Mouse (Mus musculus) neural tube, embryonic 13.5 days (tissue): ENCODE measurements around the gene Nit1. TPM values are rescaled to one million over a fixed set of nuclear protein-coding genes. Genes with fewer than 3 reads are reported as not detected.
A peak's percentile ranks its signal among the peaks of the same experiment; 100 is the strongest.

Experiments used
- ATAC-seq: fragments of 200-750 bp; cut with Nextera tagmentation; 2 replicates; pipeline ENCODE4 v1.8.0; 2017; ENCODE audit warnings: low read depth, mild to moderate bottlenecking, moderate TSS enrichment, moderate library complexity
- H3K27ac ChIP-seq: fragments of 300-500 bp; sonication (generic); replicated peaks from 2 replicates; pipeline ENCODE4 v1.5.1; 2015; ENCODE audit warnings: moderate library complexity, mild to moderate bottlenecking, inconsistent platforms
- H3K27me3 ChIP-seq: fragments of 300-500 bp; sonication (generic); 2 replicates; pipeline ENCODE4 v1.6.1; 2015; ENCODE audit warnings: mild to moderate bottlenecking, inconsistent platforms
- H3K36me3 ChIP-seq: fragments of 300-500 bp; sonication (generic); 2 replicates; pipeline ENCODE4 v1.6.1; 2015; ENCODE audit warnings: mild to moderate bottlenecking, inconsistent platforms
- H3K4me1 ChIP-seq: fragments of 300-500 bp; sonication (generic); replicated peaks from 2 replicates; pipeline ENCODE4 v1.6.1; 2015; ENCODE audit warnings: inconsistent platforms
- H3K4me2 ChIP-seq: fragments of 300-500 bp; sonication (generic); 2 replicates; pipeline ENCODE4 v1.6.1; 2015; ENCODE audit warnings: inconsistent platforms, mild to moderate bottlenecking, moderate library complexity
- H3K4me3 ChIP-seq: fragments of 300-500 bp; sonication (generic); 2 replicates; pipeline ENCODE4 v1.5.1; 2015; ENCODE audit warnings: mild to moderate bottlenecking, inconsistent platforms
- H3K9ac ChIP-seq: fragments of 300-500 bp; sonication (generic); 2 replicates; pipeline ENCODE4 v1.6.1; 2015; ENCODE audit warnings: moderate library complexity, mild to moderate bottlenecking, inconsistent platforms
- H3K9me3 ChIP-seq: fragments of 300-500 bp; sonication (generic); 2 replicates; pipeline ENCODE4 v1.6.1; 2016; ENCODE audit warnings: inconsistent platforms
- WGBS: fragments of 180-500 bp; shearing (Covaris S2); methylation state at CpG from one replicate; pipeline ENCODE4 v1.1.7; 2015; 5-methylcytosine and 5-hydroxymethylcytosine counted together
- polyA plus RNA-seq: library from polyadenylated mRNA; unstranded; fragments of >200 nt; fragmentation: Nextera tagmentation; extraction: Ambion mirVana; gene quantifications from 2 replicates; pipeline ENCODE4 v1.2.1, GENCODE M21; 2015

Gene Nit1
- polyA plus RNA-seq, 1 experiment from 2014 or later, result 52.1 TPM

GRCm38 (mm10) chr1:171372880-171373279, 27.4 kb upstream of the Nit1 start:
- no peak overlapping the region for H3K27ac ChIP-seq
- H3K9me3 ChIP-seq, result no peaks in the 10 kb centered on the region
- no peak overlapping the region for H3K4me2 ChIP-seq
- H3K4me1 ChIP-seq, result no peaks in the 10 kb centered on the region
- H3K9ac ChIP-seq, result no peak overlapping the region
- no peaks in the 10 kb centered on the region for H3K36me3 ChIP-seq
- no peak for ATAC-seq
- no peak overlapping the region for H3K4me3 ChIP-seq
- H3K27me3 ChIP-seq, result peaks cover 3% of the 10 kb centered on the region; the same call in 1 of the 2 replicates
- 49% methylated on average over 3 of the region's 3 CpGs for WGBS

- Histone ChIP-seq H3K4me2 (no peak within 1 kb of the TSS), H3K36me3 (no peaks in the 10 kb centered on the region), H3K4me1 (no peaks in the 10 kb centered on the region), H3K27ac (no peak within 1 kb of the TSS), H3K9me3 (no peaks in the 10 kb centered on the region), H3K27me3 (peaks cover 3% of the 10 kb centered on the region; the same call in 1 of the 2 replicates), H3K9ac (no peak within 1 kb of the TSS), H3K4me3 (no peak within 1 kb of the TSS)
- 41% methylated on average over 20 of the region's 20 CpGs for WGBS
- no peak for ATAC-seq
Observed at GRCm38 (mm10) chr1:171369845-171370556, 24.6 kb upstream of the Nit1 start, which contains the start of gene Nectin4. Nectin4 (plus strand) TSS chr1:171370099.

GRCm38 (mm10) chr1:171365934-171366333, 20.5 kb upstream of the Nit1 start:
- H3K4me1 ChIP-seq, result peaks cover 7% of the 10 kb centered on the region
- WGBS, result 66% methylated on average over 7 of the region's 7 CpGs
- no peak overlapping the region for H3K27ac ChIP-seq
- no peak overlapping the region for H3K4me3 ChIP-seq
- H3K9me3 ChIP-seq, result no peaks in the 10 kb centered on the region
- H3K9ac ChIP-seq, result no peak overlapping the region
- no peaks in the 10 kb centered on the region for H3K27me3 ChIP-seq
- no peak for ATAC-seq
- no peak overlapping the region for H3K4me2 ChIP-seq
- no peaks in the 10 kb centered on the region for H3K36me3 ChIP-seq

- peaks cover 25% of the 10 kb centered on the region for H3K36me3 ChIP-seq
- H3K4me3 ChIP-seq, result peak overlapping the region; percentile 60
- H3K9me3 ChIP-seq, result 0 out of 2 replicates have a peak, but pooled peaks cover 3% of the 10 kb centered on the region
- H3K27ac ChIP-seq, result peak overlapping the region; percentile 80
- H3K4me1 ChIP-seq, result peaks cover 19% of the 10 kb centered on the region
- peak overlapping the region; percentile 70 for H3K9ac ChIP-seq
- ATAC-seq, result peak; percentile 83
- H3K4me2 ChIP-seq, result peak overlapping the region; percentile 91
- 38% methylated on average over 16 of the region's 16 CpGs for WGBS
- no peaks in the 10 kb centered on the region for H3K27me3 ChIP-seq
Observed at GRCm38 (mm10) chr1:171361106-171362103, 16.0 kb upstream of the Nit1 start.

GRCm38 (mm10) chr1:171360656-171361055, 15.2 kb upstream of the Nit1 start, which contains the start of gene Klhdc9:
Klhdc9 (minus strand) TSS chr1:171360798.
- peaks cover 26% of the 10 kb centered on the region for H3K36me3 ChIP-seq
- peak; percentile 95 for ATAC-seq
- peaks cover 19% of the 10 kb centered on the region for H3K4me1 ChIP-seq
- H3K27me3 ChIP-seq, result no peaks in the 10 kb centered on the region
- H3K9ac ChIP-seq, result peak within 1 kb of the TSS; percentile 70
- H3K4me2 ChIP-seq, result peak within 1 kb of the TSS; percentile 91
- under 1% methylated on average over 21 of the region's 21 CpGs for WGBS
- H3K4me3 ChIP-seq, result peak within 1 kb of the TSS; percentile 60
- peak within 1 kb of the TSS; percentile 80 for H3K27ac ChIP-seq
- 0 out of 2 replicates have a peak, but pooled peaks cover 3% of the 10 kb centered on the region for H3K9me3 ChIP-seq

GRCm38 (mm10) chr1:171360253-171360652, 14.8 kb upstream of the Nit1 start:
- H3K4me2 ChIP-seq, result peak overlapping the region; percentile 91
- peak overlapping the region; percentile 70 for H3K9ac ChIP-seq
- peak overlapping the region; percentile 80 for H3K27ac ChIP-seq
- H3K36me3 ChIP-seq, result peaks cover 26% of the 10 kb centered on the region
- no peak; the same call in none of the 2 replicates for ATAC-seq
- no peaks in the 10 kb centered on the region for H3K27me3 ChIP-seq
- H3K9me3 ChIP-seq, result 0 out of 2 replicates have a peak, but pooled peaks cover 3% of the 10 kb centered on the region
- peak overlapping the region; percentile 60 for H3K4me3 ChIP-seq
- 9% methylated on average over 25 of the region's 26 CpGs for WGBS
- peaks cover 19% of the 10 kb centered on the region for H3K4me1 ChIP-seq

GRCm38 (mm10) chr1:171358421-171358820, 13.0 kb upstream of the Nit1 start:
- Histone ChIP-seq H3K4me2 (no peak overlapping the region), H3K9me3 (0 out of 2 replicates have a peak, but pooled peaks cover 3% of the 10 kb centered on the region), H3K9ac (no peak overlapping the region), H3K27me3 (no peaks in the 10 kb centered on the region), H3K27ac (no peak overlapping the region), H3K4me3 (no peak overlapping the region), H3K36me3 (peaks cover 26% of the 10 kb centered on the region), H3K4me1 (peaks cover 19% of the 10 kb centered on the region)
- 76% methylated on average over 4 of the region's 4 CpGs for WGBS
- ATAC-seq, result no peak

GRCm38 (mm10) chr1:171356814-171357213, 11.4 kb upstream of the Nit1 start:
- 91% methylated on average over 2 of the region's 2 CpGs for WGBS
- no peaks in the 10 kb centered on the region for H3K27me3 ChIP-seq
- H3K27ac ChIP-seq, result no peak overlapping the region
- H3K4me1 ChIP-seq, result peaks cover 17% of the 10 kb centered on the region
- H3K4me2 ChIP-seq, result no peak overlapping the region
- 0 out of 2 replicates have a peak, but pooled peaks cover 3% of the 10 kb centered on the region for H3K9me3 ChIP-seq
- H3K36me3 ChIP-seq, result peaks cover 26% of the 10 kb centered on the region
- no peak for ATAC-seq
- H3K9ac ChIP-seq, result no peak overlapping the region
- no peak overlapping the region for H3K4me3 ChIP-seq

- WGBS, result 80% methylated on average over 5 of the region's 5 CpGs
- Histone ChIP-seq H3K9me3 (0 out of 2 replicates have a peak, but pooled peaks cover 3% of the 10 kb centered on the region), H3K36me3 (peaks cover 26% of the 10 kb centered on the region), H3K27ac (no peak overlapping the region), H3K4me3 (no peak overlapping the region), H3K9ac (no peak overlapping the region), H3K27me3 (no peaks in the 10 kb centered on the region), H3K4me1 (peaks cover 11% of the 10 kb centered on the region), H3K4me2 (no peak overlapping the region)
- no peak for ATAC-seq
Observed at GRCm38 (mm10) chr1:171355812-171356340, 10.4 kb upstream of the Nit1 start.

- ATAC-seq, result no peak
- Histone ChIP-seq H3K36me3 (no peaks in the 10 kb centered on the region), H3K9me3 (peaks cover 6% of the 10 kb centered on the region; the same call in 1 of the 2 replicates), H3K4me3 (no peak overlapping the region), H3K4me1 (peaks cover 40% of the 10 kb centered on the region), H3K4me2 (no peak overlapping the region), H3K27ac (no peak overlapping the region), H3K9ac (no peak overlapping the region), H3K27me3 (no peaks in the 10 kb centered on the region)
- 96% methylated on average over 2 of the region's 2 CpGs for WGBS
Observed at GRCm38 (mm10) chr1:171349210-171349609, 3.8 kb upstream of the Nit1 start.

GRCm38 (mm10) chr1:171348665-171349064, 3.2 kb upstream of the Nit1 start:
- 95% methylated on average over 3 of the region's 3 CpGs for WGBS
- Histone ChIP-seq H3K4me2 (no peak overlapping the region), H3K27ac (no peak overlapping the region), H3K36me3 (no peaks in the 10 kb centered on the region), H3K27me3 (no peaks in the 10 kb centered on the region), H3K9ac (no peak overlapping the region), H3K9me3 (peaks cover 6% of the 10 kb centered on the region; the same call in 1 of the 2 replicates), H3K4me3 (no peak overlapping the region), H3K4me1 (peaks cover 45% of the 10 kb centered on the region)
- ATAC-seq, result no peak
